Mouse (Mus musculus): ENCODE measurements around the gene Map4k2. TPM values are rescaled to one million over a fixed set of nuclear protein-coding genes. Genes with fewer than 3 reads are reported as not detected.

Map4k2 gene
- polyA plus RNA-seq, 1 experiment from 2014 or later = 14.1 TPM

GRCm38 (mm10) chr19:6381238-6381637 is 40.3 kb downstream of the Map4k2 start:
- Histone ChIP-seq H3K27me3 (replicated peaks) (no peaks in the 10 kb centered on the region), H3K4me3 (no peak overlapping the region), H3K36me3 (peaks cover 40% of the 10 kb centered on the region), H3K4me1 (replicated peaks) (peaks cover 53% of the 10 kb centered on the region), H3K4me2 (no peak overlapping the region), H3K9me3 (replicated peaks) (no peaks in the 10 kb centered on the region), H3K9ac (no peak overlapping the region), H3K27ac (ENCODE audit: poor library complexity, severe bottlenecking) (no peak overlapping the region)
- ATAC-seq (ENCODE audit: insufficient number of reproducible peaks, low FRiP score) = no peak
- 92% methylated on average over 5 of the region's 5 CpGs for WGBS

GRCm38 (mm10) chr19:6382323-6382924 is 41.5 kb downstream of the Map4k2 start:
- H3K9me3 ChIP-seq (replicated peaks) = no peaks in the 10 kb centered on the region
- peaks cover 55% of the 10 kb centered on the region for H3K4me1 ChIP-seq (replicated peaks)
- no peak overlapping the region for H3K4me3 ChIP-seq
- H3K36me3 ChIP-seq = peaks cover 37% of the 10 kb centered on the region
- no peak overlapping the region for H3K4me2 ChIP-seq
- no peak overlapping the region for H3K9ac ChIP-seq
- no peak overlapping the region for H3K27ac ChIP-seq (ENCODE audit: poor library complexity, severe bottlenecking)
- WGBS = 70% methylated on average over 4 of the region's 4 CpGs
- ATAC-seq (ENCODE audit: insufficient number of reproducible peaks, low FRiP score) = no peak
- no peaks in the 10 kb centered on the region for H3K27me3 ChIP-seq (replicated peaks)

- peak overlapping the region; percentile 79 for H3K4me2 ChIP-seq
- WGBS = 32% methylated on average over 5 of the region's 5 CpGs
- H3K4me3 ChIP-seq = no peak overlapping the region
- peaks cover 50% of the 10 kb centered on the region for H3K4me1 ChIP-seq (replicated peaks)
- ATAC-seq (ENCODE audit: insufficient number of reproducible peaks, low FRiP score) = 0 out of 2 replicates have a peak, but pooled peaks have one; percentile 5
- H3K27me3 ChIP-seq (replicated peaks) = no peaks in the 10 kb centered on the region
- H3K27ac ChIP-seq (ENCODE audit: poor library complexity, severe bottlenecking) = peak overlapping the region; percentile 92
- H3K9ac ChIP-seq = peak overlapping the region; percentile 37; the same call in 1 of the 2 replicates
- H3K9me3 ChIP-seq (replicated peaks) = no peaks in the 10 kb centered on the region
- H3K36me3 ChIP-seq = peaks cover 34% of the 10 kb centered on the region
Observed at GRCm38 (mm10) chr19:6383470-6383869, 42.5 kb downstream of the Map4k2 start.

- peak within 1 kb of the TSS; percentile 49 for H3K4me3 ChIP-seq
- ATAC-seq (ENCODE audit: insufficient number of reproducible peaks, low FRiP score) = peak; percentile 63
- H3K9me3 ChIP-seq (replicated peaks) = no peaks in the 10 kb centered on the region
- 7% methylated on average over 7 of the region's 7 CpGs for WGBS
- H3K36me3 ChIP-seq = peaks cover 34% of the 10 kb centered on the region
- H3K27me3 ChIP-seq (replicated peaks) = no peaks in the 10 kb centered on the region
- H3K27ac ChIP-seq (ENCODE audit: poor library complexity, severe bottlenecking) = peak within 1 kb of the TSS; percentile 92
- peak within 1 kb of the TSS; percentile 79 for H3K4me2 ChIP-seq
- peaks cover 50% of the 10 kb centered on the region for H3K4me1 ChIP-seq (replicated peaks)
- peak within 1 kb of the TSS; percentile 76 for H3K9ac ChIP-seq
Observed at GRCm38 (mm10) chr19:6384128-6384527, 43.2 kb downstream of the Map4k2 start, which contains the start of gene Pygm. TSS of gene Pygm (plus strand) at chr19:6384399.

GRCm38 (mm10) chr19:6384954-6385353 is 44.0 kb downstream of the Map4k2 start:
- no peak for ATAC-seq (ENCODE audit: insufficient number of reproducible peaks, low FRiP score)
- Histone ChIP-seq H3K9ac (peak overlapping the region; percentile 76), H3K9me3 (replicated peaks) (no peaks in the 10 kb centered on the region), H3K4me1 (replicated peaks) (peaks cover 58% of the 10 kb centered on the region), H3K27me3 (replicated peaks) (no peaks in the 10 kb centered on the region), H3K27ac (ENCODE audit: poor library complexity, severe bottlenecking) (peak overlapping the region; percentile 92), H3K4me2 (peak overlapping the region; percentile 79), H3K4me3 (peak overlapping the region; percentile 49), H3K36me3 (peaks cover 40% of the 10 kb centered on the region)
- WGBS = 40% methylated on average over 11 of the region's 11 CpGs

DNA sequence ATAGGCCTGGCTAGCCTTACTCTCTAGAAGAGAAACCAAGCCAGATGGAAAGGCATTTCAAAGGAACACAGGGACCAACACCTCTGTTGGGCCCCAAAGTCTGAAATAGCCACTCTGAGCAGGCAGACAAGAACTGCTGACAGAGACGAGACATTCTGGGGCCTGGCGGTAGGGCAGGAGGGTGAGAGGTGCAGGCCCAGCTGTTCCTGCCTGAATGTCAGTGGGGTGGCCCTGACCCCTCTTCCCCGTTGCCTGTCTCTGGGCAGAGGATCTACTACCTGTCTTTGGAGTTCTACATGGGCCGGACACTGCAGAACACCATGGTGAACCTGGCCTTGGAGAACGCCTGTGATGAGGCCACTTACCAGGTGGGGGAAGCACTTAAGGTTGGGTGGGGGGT is 44.5 kb downstream of the Map4k2 start:
- Histone ChIP-seq H3K9me3 (replicated peaks) (no peaks in the 10 kb centered on the region), H3K4me1 (replicated peaks) (peaks cover 58% of the 10 kb centered on the region), H3K27ac (ENCODE audit: poor library complexity, severe bottlenecking) (peak overlapping the region; percentile 92), H3K4me2 (peak overlapping the region; percentile 79), H3K27me3 (replicated peaks) (no peaks in the 10 kb centered on the region), H3K4me3 (peak overlapping the region; percentile 49), H3K9ac (peak overlapping the region; percentile 76), H3K36me3 (peaks cover 44% of the 10 kb centered on the region)
- WGBS = 51% methylated on average over 5 of the region's 5 CpGs
- no peak for ATAC-seq (ENCODE audit: insufficient number of reproducible peaks, low FRiP score)

- Histone ChIP-seq H3K9me3 (replicated peaks) (no peaks in the 10 kb centered on the region), H3K4me3 (peak overlapping the region; percentile 49), H3K4me2 (peak overlapping the region; percentile 79), H3K27me3 (replicated peaks) (no peaks in the 10 kb centered on the region), H3K9ac (peak overlapping the region; percentile 76), H3K36me3 (peaks cover 44% of the 10 kb centered on the region), H3K4me1 (replicated peaks) (peaks cover 58% of the 10 kb centered on the region), H3K27ac (ENCODE audit: poor library complexity, severe bottlenecking) (peak overlapping the region; percentile 92)
- ATAC-seq (ENCODE audit: insufficient number of reproducible peaks, low FRiP score) = no peak
- 64% methylated on average over 7 of the region's 7 CpGs for WGBS
Observed at GRCm38 (mm10) chr19:6385821-6386220, 44.9 kb downstream of the Map4k2 start.

DNA sequence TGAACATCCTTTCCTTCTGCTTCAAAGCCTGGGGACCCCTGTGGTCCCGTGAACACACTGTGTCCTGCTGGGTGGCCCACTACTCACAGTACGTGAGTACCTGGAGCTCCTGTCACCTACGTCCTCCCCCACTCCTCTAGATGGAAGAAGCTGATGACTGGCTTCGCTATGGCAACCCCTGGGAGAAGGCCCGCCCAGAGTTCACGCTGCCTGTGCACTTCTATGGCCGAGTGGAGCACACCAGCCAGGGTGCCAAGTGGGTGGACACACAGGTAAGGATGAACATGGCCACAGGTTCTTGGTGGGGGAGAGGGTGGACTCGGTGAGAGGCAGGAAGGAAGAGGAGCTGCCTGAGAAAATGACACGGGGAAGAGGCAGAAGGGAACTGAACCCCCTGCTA is 45.3 kb downstream of the Map4k2 start:
- Histone ChIP-seq H3K27ac (ENCODE audit: poor library complexity, severe bottlenecking) (peak overlapping the region; percentile 92; the same call in 1 of the 2 replicates), H3K4me2 (peak overlapping the region; percentile 79), H3K9me3 (replicated peaks) (no peaks in the 10 kb centered on the region), H3K4me1 (replicated peaks) (peaks cover 58% of the 10 kb centered on the region), H3K36me3 (peaks cover 44% of the 10 kb centered on the region), H3K4me3 (peak overlapping the region; percentile 49), H3K27me3 (replicated peaks) (no peaks in the 10 kb centered on the region), H3K9ac (peak overlapping the region; percentile 76)
- 65% methylated on average over 9 of the region's 9 CpGs for WGBS
- no peak for ATAC-seq (ENCODE audit: insufficient number of reproducible peaks, low FRiP score)

DNA sequence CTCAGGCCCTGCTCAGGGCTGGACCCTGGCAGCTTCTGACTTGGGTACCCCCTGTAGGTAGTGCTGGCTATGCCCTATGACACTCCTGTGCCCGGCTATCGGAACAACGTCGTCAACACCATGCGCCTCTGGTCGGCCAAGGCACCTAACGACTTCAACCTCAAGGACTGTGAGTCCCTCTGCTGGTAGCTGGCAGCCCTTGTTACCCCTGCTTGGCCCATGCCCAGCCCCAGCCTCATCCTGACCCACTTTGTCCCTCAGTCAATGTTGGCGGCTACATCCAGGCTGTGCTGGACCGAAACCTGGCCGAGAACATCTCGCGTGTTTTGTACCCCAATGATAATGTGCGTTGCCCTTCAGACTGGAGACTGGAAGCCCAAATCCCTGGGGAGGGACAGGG is 47.1 kb downstream of the Map4k2 start:
- 75% methylated on average over 13 of the region's 13 CpGs for WGBS
- H3K4me1 ChIP-seq (replicated peaks) = peaks cover 46% of the 10 kb centered on the region
- peaks cover 62% of the 10 kb centered on the region for H3K36me3 ChIP-seq
- no peak overlapping the region for H3K4me2 ChIP-seq
- H3K4me3 ChIP-seq = no peak overlapping the region
- no peak for ATAC-seq (ENCODE audit: insufficient number of reproducible peaks, low FRiP score)
- no peak overlapping the region for H3K9ac ChIP-seq
- H3K27ac ChIP-seq (ENCODE audit: poor library complexity, severe bottlenecking) = no peak overlapping the region
- no peaks in the 10 kb centered on the region for H3K27me3 ChIP-seq (replicated peaks)
- no peaks in the 10 kb centered on the region for H3K9me3 ChIP-seq (replicated peaks)

- 26% methylated on average over 16 of the region's 16 CpGs for whole genome bisulfite sequencing
- no peak overlapping the region for H3K9ac ChIP-seq
- no peaks in the 10 kb centered on the region for H3K9me3 ChIP-seq (replicated peaks)
- peak overlapping the region; percentile 42 for H3K4me2 ChIP-seq
- peaks cover 28% of the 10 kb centered on the region for H3K4me1 ChIP-seq (replicated peaks)
- peaks cover 70% of the 10 kb centered on the region for H3K36me3 ChIP-seq
- H3K4me3 ChIP-seq = peak overlapping the region; percentile 0; the same call in 1 of the 2 replicates
- no peak overlapping the region for H3K27ac ChIP-seq (ENCODE audit: poor library complexity, severe bottlenecking)
- H3K27me3 ChIP-seq (replicated peaks) = no peaks in the 10 kb centered on the region
- no peak for ATAC-seq (ENCODE audit: insufficient number of reproducible peaks, low FRiP score)
Observed at GRCm38 (mm10) chr19:6389803-6390202, 48.9 kb downstream of the Map4k2 start.

GRCm38 (mm10) chr19:6390251-6390650 is 49.3 kb downstream of the Map4k2 start:
- no peak overlapping the region for H3K4me2 ChIP-seq

More at GRCm38 (mm10) chr19:6390251-6390650, 49.3 kb downstream of the Map4k2 start:
- no peak; the same call in 1 of the 2 replicates for ATAC-seq (ENCODE audit: insufficient number of reproducible peaks, low FRiP score)
- Histone ChIP-seq H3K27me3 (replicated peaks) (no peaks in the 10 kb centered on the region), H3K27ac (ENCODE audit: poor library complexity, severe bottlenecking) (no peak overlapping the region), H3K4me1 (replicated peaks) (peaks cover 23% of the 10 kb centered on the region), H3K9ac (no peak overlapping the region), H3K4me3 (no peak overlapping the region), H3K9me3 (replicated peaks) (no peaks in the 10 kb centered on the region), H3K36me3 (peaks cover 73% of the 10 kb centered on the region)
- WGBS = 56% methylated on average over 6 of the region's 6 CpGs
